Mouse (Mus musculus): ENCODE measurements around the gene Arhgef28. TPM values are rescaled to one million over a fixed set of nuclear protein-coding genes. Genes with fewer than 3 reads are reported as not detected.

Arhgef28 gene
- polyA plus RNA-seq, 1 experiment from 2014 or later, result 17.0 TPM

GRCm38 (mm10) chr13:98008588-98008987, 197.7 kb downstream of the Arhgef28 start:
- no peak overlapping the region for H3K4me2 ChIP-seq (ENCODE audit: low read depth, severe bottlenecking)
- no peak for DNase-seq (ENCODE audit: low spot score)
- no peak overlapping the region for H3K27ac ChIP-seq (replicated peaks; ENCODE audit: low read depth, low read length)
- H3K9me3 ChIP-seq (ENCODE audit: control insufficient read depth, low read length), result no peaks in the 10 kb centered on the region
- no peak overlapping the region for H3K9ac ChIP-seq (ENCODE audit: low read length)
- H3K36me3 ChIP-seq (ENCODE audit: control insufficient read depth, insufficient read depth, low read length), result no peaks in the 10 kb centered on the region
- no peak overlapping the region for H3K4me3 ChIP-seq (ENCODE audit: low read depth, low read length)
- no peaks in the 10 kb centered on the region for H3K27me3 ChIP-seq (ENCODE audit: control insufficient read depth, insufficient read depth, low read length)
- no peak for ATAC-seq (ENCODE audit: insufficient number of reproducible peaks, low FRiP score, low TSS enrichment, low read depth)
- 91% methylated on average over 10 of the region's 10 CpGs for WGBS
- H3K4me1 ChIP-seq (ENCODE audit: control insufficient read depth, insufficient read depth, low read length), result no peaks in the 10 kb centered on the region

DNA sequence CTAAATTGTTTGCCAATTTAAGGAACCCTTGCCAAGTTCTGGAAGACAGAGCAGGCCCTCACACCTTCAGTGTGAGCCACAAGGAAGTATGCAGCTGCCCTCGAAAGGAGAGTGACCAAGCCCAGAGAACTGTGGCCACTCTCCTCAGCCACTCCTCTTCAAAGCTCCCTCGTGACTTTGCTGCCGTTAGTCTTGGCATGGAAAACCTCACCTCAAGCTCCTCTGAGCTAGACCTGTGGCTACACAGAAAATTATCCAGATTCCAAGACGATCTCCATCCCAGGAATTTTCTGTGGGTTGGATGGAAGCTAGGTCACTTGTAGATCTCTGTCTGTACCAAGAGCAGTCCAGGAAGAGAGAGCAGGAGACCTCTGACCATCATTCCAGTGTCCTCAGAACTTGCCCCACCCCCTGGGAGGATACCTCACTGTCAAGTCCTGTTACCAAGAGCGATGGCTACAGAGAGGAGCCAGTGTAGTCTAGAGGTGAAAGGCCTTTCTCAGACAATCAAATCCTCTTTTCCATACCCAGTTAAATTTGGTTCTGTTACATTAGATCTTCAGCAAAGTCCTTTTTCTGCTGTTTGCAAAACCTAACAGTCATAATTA, 200.5 kb downstream of the Arhgef28 start:
- Histone ChIP-seq H3K9me3 (ENCODE audit: control insufficient read depth, low read length) (no peaks in the 10 kb centered on the region), H3K27me3 (ENCODE audit: control insufficient read depth, insufficient read depth, low read length) (no peaks in the 10 kb centered on the region), H3K27ac (replicated peaks; ENCODE audit: low read depth, low read length) (no peak overlapping the region), H3K4me3 (ENCODE audit: low read depth, low read length) (no peak overlapping the region), H3K4me1 (ENCODE audit: control insufficient read depth, insufficient read depth, low read length) (0 out of 2 replicates have a peak, but pooled peaks cover 4% of the 10 kb centered on the region), H3K4me2 (ENCODE audit: low read depth, severe bottlenecking) (no peak overlapping the region), H3K36me3 (ENCODE audit: control insufficient read depth, insufficient read depth, low read length) (no peaks in the 10 kb centered on the region), H3K9ac (ENCODE audit: low read length) (no peak overlapping the region)
- ATAC-seq (ENCODE audit: insufficient number of reproducible peaks, low FRiP score, low TSS enrichment, low read depth) (no peak), DNase-seq (ENCODE audit: low spot score) (no peak)
- WGBS, result 77% methylated on average over 5 of the region's 5 CpGs

- ATAC-seq (ENCODE audit: insufficient number of reproducible peaks, low FRiP score, low TSS enrichment, low read depth), result no peak
- DNase-seq (ENCODE audit: low spot score), result no peak
- Histone ChIP-seq H3K4me2 (ENCODE audit: low read depth, severe bottlenecking) (no peak overlapping the region), H3K9me3 (ENCODE audit: control insufficient read depth, low read length) (no peaks in the 10 kb centered on the region), H3K36me3 (ENCODE audit: control insufficient read depth, insufficient read depth, low read length) (no peaks in the 10 kb centered on the region), H3K9ac (ENCODE audit: low read length) (no peak overlapping the region), H3K4me1 (ENCODE audit: control insufficient read depth, insufficient read depth, low read length) (0 out of 2 replicates have a peak, but pooled peaks cover 4% of the 10 kb centered on the region), H3K4me3 (ENCODE audit: low read depth, low read length) (no peak overlapping the region), H3K27me3 (ENCODE audit: control insufficient read depth, insufficient read depth, low read length) (no peaks in the 10 kb centered on the region), H3K27ac (replicated peaks; ENCODE audit: low read depth, low read length) (no peak overlapping the region)
- WGBS, result 87% methylated on average over 2 of the region's 2 CpGs
These were observed 201.4 kb downstream of the Arhgef28 start for GRCm38 (mm10) chr13:98004647-98005414.

DNA sequence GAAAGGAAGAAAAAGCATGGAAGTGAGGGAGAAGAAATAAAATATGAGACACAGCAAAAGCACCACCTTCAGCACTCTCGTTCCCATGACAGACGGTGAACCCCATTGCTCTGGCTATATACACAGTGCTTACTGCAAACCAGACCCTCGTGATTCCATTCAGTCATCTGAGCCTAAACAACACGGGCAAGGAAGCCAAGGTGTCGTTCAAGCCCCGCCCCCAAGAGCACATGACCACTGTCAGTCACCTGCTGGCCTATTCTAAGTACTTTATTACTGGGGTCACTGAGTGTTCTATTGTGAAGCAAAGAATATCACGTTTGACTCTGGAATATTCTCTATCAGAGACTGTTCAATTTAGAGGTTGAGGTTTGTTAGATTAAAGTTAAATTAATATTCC, 202.5 kb downstream of the Arhgef28 start:
- Histone ChIP-seq H3K27ac (replicated peaks; ENCODE audit: low read depth, low read length) (no peak overlapping the region), H3K9ac (ENCODE audit: low read length) (no peak overlapping the region), H3K4me3 (ENCODE audit: low read depth, low read length) (no peak overlapping the region), H3K9me3 (ENCODE audit: control insufficient read depth, low read length) (no peaks in the 10 kb centered on the region), H3K36me3 (ENCODE audit: control insufficient read depth, insufficient read depth, low read length) (no peaks in the 10 kb centered on the region), H3K4me2 (ENCODE audit: low read depth, severe bottlenecking) (no peak overlapping the region), H3K4me1 (ENCODE audit: control insufficient read depth, insufficient read depth, low read length) (0 out of 2 replicates have a peak, but pooled peaks cover 4% of the 10 kb centered on the region), H3K27me3 (ENCODE audit: control insufficient read depth, insufficient read depth, low read length) (no peaks in the 10 kb centered on the region)
- ATAC-seq (ENCODE audit: insufficient number of reproducible peaks, low FRiP score, low TSS enrichment, low read depth) (no peak), DNase-seq (ENCODE audit: low spot score) (no peak)
- 50% methylated on average over 7 of the region's 7 CpGs for WGBS

- Histone ChIP-seq H3K4me2 (ENCODE audit: low read depth, severe bottlenecking) (no peak overlapping the region), H3K27me3 (ENCODE audit: control insufficient read depth, insufficient read depth, low read length) (no peaks in the 10 kb centered on the region), H3K9me3 (ENCODE audit: control insufficient read depth, low read length) (no peaks in the 10 kb centered on the region), H3K4me1 (ENCODE audit: control insufficient read depth, insufficient read depth, low read length) (0 out of 2 replicates have a peak, but pooled peaks cover 4% of the 10 kb centered on the region), H3K36me3 (ENCODE audit: control insufficient read depth, insufficient read depth, low read length) (no peaks in the 10 kb centered on the region), H3K9ac (ENCODE audit: low read length) (no peak overlapping the region), H3K27ac (replicated peaks; ENCODE audit: low read depth, low read length) (no peak overlapping the region), H3K4me3 (ENCODE audit: low read depth, low read length) (no peak overlapping the region)
- ATAC-seq (ENCODE audit: insufficient number of reproducible peaks, low FRiP score, low TSS enrichment, low read depth) (no peak), DNase-seq (ENCODE audit: low spot score) (no peak)
- 90% methylated on average over 5 of the region's 5 CpGs for whole genome bisulfite sequencing
These were observed 203.6 kb downstream of the Arhgef28 start for GRCm38 (mm10) chr13:98002598-98002997.

DNA sequence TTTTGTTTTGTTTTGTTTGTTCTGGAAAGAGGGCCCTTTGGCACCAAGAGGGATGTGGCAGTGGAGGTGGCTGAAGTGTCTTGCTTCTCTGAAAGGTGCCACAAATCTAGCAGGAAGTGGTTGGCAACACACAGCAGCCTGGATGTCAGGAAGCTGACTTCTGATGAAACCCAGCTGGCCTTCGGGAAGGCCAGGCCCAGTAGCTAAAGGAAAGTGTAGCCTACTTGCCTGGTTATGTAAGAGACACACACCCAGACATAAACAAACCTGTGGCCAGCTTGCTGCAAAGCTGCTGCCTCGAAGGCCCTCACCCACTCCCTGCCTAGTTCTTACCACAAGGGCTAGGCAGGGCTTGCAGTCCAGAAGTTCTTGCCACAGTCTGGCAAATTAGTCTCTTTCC, 204.1 kb downstream of the Arhgef28 start:
- 0 out of 2 replicates have a peak, but pooled peaks cover 4% of the 10 kb centered on the region for H3K4me1 ChIP-seq (ENCODE audit: control insufficient read depth, insufficient read depth, low read length)
- H3K27ac ChIP-seq (replicated peaks; ENCODE audit: low read depth, low read length), result 0 out of 2 replicates have a peak overlapping the region, but pooled peaks have one; percentile 30
- H3K36me3 ChIP-seq (ENCODE audit: control insufficient read depth, insufficient read depth, low read length), result no peaks in the 10 kb centered on the region
- no peak overlapping the region for H3K9ac ChIP-seq (ENCODE audit: low read length)
- H3K27me3 ChIP-seq (ENCODE audit: control insufficient read depth, insufficient read depth, low read length), result no peaks in the 10 kb centered on the region
- no peak overlapping the region for H3K4me3 ChIP-seq (ENCODE audit: low read depth, low read length)
- DNase-seq (ENCODE audit: low spot score) (no peak), ATAC-seq (ENCODE audit: insufficient number of reproducible peaks, low FRiP score, low TSS enrichment, low read depth) (no peak)
- H3K9me3 ChIP-seq (ENCODE audit: control insufficient read depth, low read length), result no peaks in the 10 kb centered on the region
- WGBS, result 13% methylated on average over 2 of the region's 2 CpGs
- no peak overlapping the region for H3K4me2 ChIP-seq (ENCODE audit: low read depth, severe bottlenecking)

DNA sequence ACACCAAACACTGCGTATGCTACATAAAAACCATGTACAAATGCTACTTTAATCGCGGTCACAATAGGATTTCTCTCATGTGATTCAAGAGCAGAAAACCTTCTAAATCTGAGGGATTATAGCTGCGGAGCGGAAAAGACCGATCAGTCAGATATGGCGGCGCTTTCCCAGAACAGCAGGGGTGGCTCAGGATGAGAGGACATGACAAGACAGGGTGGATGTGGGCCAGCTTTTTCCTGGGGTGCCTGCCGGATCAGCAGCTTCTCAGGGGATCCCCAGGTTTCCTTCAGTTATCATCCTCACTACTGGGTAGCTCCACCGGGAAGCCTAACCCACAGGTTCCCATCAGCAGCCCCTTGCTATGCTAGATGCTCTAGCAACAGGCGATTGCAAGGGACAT, 204.5 kb downstream of the Arhgef28 start:
- DNase-seq (ENCODE audit: low spot score), result no peak
- 83% methylated on average over 11 of the region's 11 CpGs for WGBS
- no peak overlapping the region for H3K4me2 ChIP-seq (ENCODE audit: low read depth, severe bottlenecking)
- H3K4me1 ChIP-seq (ENCODE audit: control insufficient read depth, insufficient read depth, low read length), result 0 out of 2 replicates have a peak, but pooled peaks cover 4% of the 10 kb centered on the region
- H3K27me3 ChIP-seq (ENCODE audit: control insufficient read depth, insufficient read depth, low read length), result no peaks in the 10 kb centered on the region
- ATAC-seq (ENCODE audit: insufficient number of reproducible peaks, low FRiP score, low TSS enrichment, low read depth), result no peak
- no peak overlapping the region for H3K9ac ChIP-seq (ENCODE audit: low read length)
- H3K36me3 ChIP-seq (ENCODE audit: control insufficient read depth, insufficient read depth, low read length), result no peaks in the 10 kb centered on the region
- H3K9me3 ChIP-seq (ENCODE audit: control insufficient read depth, low read length), result no peaks in the 10 kb centered on the region
- no peak overlapping the region for H3K4me3 ChIP-seq (ENCODE audit: low read depth, low read length)
- 0 out of 2 replicates have a peak overlapping the region, but pooled peaks have one; percentile 30 for H3K27ac ChIP-seq (replicated peaks; ENCODE audit: low read depth, low read length)

DNA sequence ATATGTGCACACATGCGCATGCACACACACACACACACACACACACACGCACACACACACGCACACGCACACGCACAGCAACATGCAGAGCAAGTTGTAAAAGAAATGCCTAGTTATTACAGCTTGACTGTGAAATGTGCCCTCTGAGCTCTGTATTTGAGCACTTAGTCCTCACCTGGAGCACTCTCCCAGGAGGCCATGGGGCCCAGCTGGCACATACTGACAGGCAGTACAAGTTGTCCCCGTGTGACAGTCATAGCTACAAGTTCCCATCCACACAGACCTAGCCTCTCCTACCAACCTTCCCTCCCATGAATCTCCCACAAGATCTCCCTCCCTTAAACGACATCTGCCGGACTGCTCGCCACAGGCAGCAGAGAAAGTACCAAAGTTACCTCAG, 205.4 kb downstream of the Arhgef28 start:
- H3K4me3 ChIP-seq (ENCODE audit: low read depth, low read length), result no peak overlapping the region
- no peaks in the 10 kb centered on the region for H3K36me3 ChIP-seq (ENCODE audit: control insufficient read depth, insufficient read depth, low read length)
- H3K4me2 ChIP-seq (ENCODE audit: low read depth, severe bottlenecking), result no peak overlapping the region
- ATAC-seq (ENCODE audit: insufficient number of reproducible peaks, low FRiP score, low TSS enrichment, low read depth), result no peak
- no peaks in the 10 kb centered on the region for H3K27me3 ChIP-seq (ENCODE audit: control insufficient read depth, insufficient read depth, low read length)
- H3K9ac ChIP-seq (ENCODE audit: low read length), result no peak overlapping the region
- no peak for DNase-seq (ENCODE audit: low spot score)
- H3K9me3 ChIP-seq (ENCODE audit: control insufficient read depth, low read length), result no peaks in the 10 kb centered on the region
- 0 out of 2 replicates have a peak, but pooled peaks cover 4% of the 10 kb centered on the region for H3K4me1 ChIP-seq (ENCODE audit: control insufficient read depth, insufficient read depth, low read length)
- no peak overlapping the region for H3K27ac ChIP-seq (replicated peaks; ENCODE audit: low read depth, low read length)
- WGBS, result 91% methylated on average over 9 of the region's 9 CpGs

Data from limb, embryonic 11.5 days (tissue).